Mouse (Mus musculus): ENCODE data around the gene Cdc45. TPM values are rescaled to one million over a fixed set of nuclear protein-coding genes. Genes with fewer than 3 reads are reported as not detected.

Cdc45 gene
- polyA plus RNA-seq, 1 experiment from 2014 or later, result 54.2 TPM

DNA sequence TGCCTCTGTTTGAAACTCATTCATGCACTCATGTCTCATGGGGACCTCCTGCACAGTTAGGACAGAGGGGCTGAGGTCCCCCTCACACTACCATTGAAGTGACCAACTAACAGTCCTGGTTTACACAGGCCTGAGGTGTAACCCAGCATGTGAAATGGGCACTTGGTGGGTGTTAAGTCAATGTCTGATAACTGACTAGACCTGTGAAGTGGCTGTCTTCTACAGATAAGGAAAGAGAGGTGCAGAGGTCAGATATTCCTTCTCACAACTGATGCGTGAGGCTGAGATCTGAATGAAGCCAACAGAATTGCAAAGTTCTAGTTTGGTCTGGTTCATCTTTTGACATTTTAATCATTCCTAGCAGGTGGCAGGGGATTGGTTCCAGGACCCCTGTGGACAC lies 26.3 kb downstream of the Cdc45 start:
- no peaks in the 10 kb centered on the region for H3K27me3 ChIP-seq (replicated peaks)
- peak overlapping the region; percentile 38 for H3K4me2 ChIP-seq
- H3K27ac ChIP-seq, result peak overlapping the region; percentile 72
- 19% methylated on average over 1 of the region's 1 CpGs for WGBS (ENCODE audit: insufficient replicate concordance)
- H3K4me3 ChIP-seq, result no peak overlapping the region
- H3K9me3 ChIP-seq (replicated peaks), result no peaks in the 10 kb centered on the region
- no peak overlapping the region for H3K9ac ChIP-seq
- H3K36me3 ChIP-seq, result peaks cover 96% of the 10 kb centered on the region
- peaks cover 30% of the 10 kb centered on the region for H3K4me1 ChIP-seq
- ATAC-seq, result peak; percentile 92

DNA sequence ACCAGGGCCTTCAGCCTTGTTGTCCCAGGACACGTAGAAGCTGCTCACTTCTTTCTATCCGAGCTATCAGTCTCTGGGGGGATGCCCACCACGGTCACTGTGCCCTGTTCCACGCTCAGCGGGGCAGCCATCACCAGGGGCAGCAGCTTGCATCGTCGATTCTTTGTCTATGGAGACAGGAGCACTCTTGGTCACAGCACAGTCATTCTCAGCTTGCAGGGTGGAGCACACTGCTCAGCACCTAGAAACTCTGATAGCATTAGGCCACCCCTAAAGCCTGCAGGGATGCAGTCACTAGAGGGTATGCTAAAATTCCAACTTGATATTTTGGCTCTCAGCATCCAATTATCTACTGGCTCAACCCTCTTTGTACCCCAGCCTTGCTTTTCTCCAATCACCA lies 26.8 kb downstream of the Cdc45 start:
- no peak overlapping the region for H3K9ac ChIP-seq
- H3K4me2 ChIP-seq, result peak overlapping the region; percentile 38
- H3K36me3 ChIP-seq, result peaks cover 94% of the 10 kb centered on the region
- H3K4me3 ChIP-seq, result no peak overlapping the region
- H3K9me3 ChIP-seq (replicated peaks), result no peaks in the 10 kb centered on the region
- ATAC-seq, result peak; percentile 85
- peaks cover 30% of the 10 kb centered on the region for H3K4me1 ChIP-seq
- peaks cover under 1% of the 10 kb centered on the region; the same call in 1 of the 2 replicates for H3K27me3 ChIP-seq (replicated peaks)
- 81% methylated on average over 7 of the region's 7 CpGs for WGBS (ENCODE audit: insufficient replicate concordance)
- peak overlapping the region; percentile 72 for H3K27ac ChIP-seq

DNA sequence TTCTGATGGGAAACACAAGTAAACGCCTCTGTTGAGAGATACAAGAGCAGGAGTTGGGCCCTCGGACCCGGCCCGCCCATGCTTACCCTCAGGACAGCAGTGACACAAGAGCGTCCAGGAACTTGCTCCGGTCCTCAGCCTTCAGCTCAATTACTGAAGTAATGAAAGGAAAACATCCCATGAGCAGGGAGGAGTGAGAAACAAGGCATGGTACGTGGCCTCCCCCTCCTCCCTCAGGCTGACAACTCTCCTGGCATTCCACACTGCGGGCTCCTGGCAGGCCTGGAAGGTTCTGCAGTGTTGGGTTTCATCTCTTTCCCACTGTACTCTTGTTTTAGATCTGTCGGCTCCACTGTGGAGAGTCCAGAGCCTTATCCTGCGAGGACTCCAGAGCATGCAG lies 30.0 kb downstream of the Cdc45 start:
- H3K4me1 ChIP-seq, result peaks cover 36% of the 10 kb centered on the region
- no peak overlapping the region for H3K4me3 ChIP-seq
- peaks cover 33% of the 10 kb centered on the region for H3K27me3 ChIP-seq (replicated peaks)
- H3K4me2 ChIP-seq, result no peak overlapping the region
- no peak overlapping the region for H3K27ac ChIP-seq
- ATAC-seq, result no peak
- WGBS (ENCODE audit: insufficient replicate concordance), result 90% methylated on average over 10 of the region's 10 CpGs
- peaks cover 68% of the 10 kb centered on the region for H3K36me3 ChIP-seq
- no peak overlapping the region for H3K9ac ChIP-seq
- H3K9me3 ChIP-seq (replicated peaks), result no peaks in the 10 kb centered on the region

DNA sequence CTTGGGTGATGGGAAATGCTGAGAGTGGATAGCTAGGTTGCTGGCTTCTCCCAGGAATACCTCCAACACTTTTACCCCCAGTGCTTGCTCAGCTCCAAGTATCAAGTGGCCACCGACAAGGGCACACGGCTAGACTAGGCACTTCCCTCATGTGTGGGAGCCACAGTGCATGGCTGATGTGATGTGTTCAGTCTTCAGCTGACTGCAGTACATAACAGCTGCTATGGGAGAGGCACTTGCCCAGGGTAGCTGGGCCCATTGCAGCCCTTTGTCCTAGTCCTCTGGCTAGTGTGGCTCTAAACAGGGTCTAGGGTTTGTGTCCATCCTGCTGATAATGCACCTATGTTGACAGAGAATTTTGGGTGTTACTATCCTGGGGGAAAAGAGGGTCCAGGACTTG lies 33.3 kb downstream of the Cdc45 start:
- peaks cover 11% of the 10 kb centered on the region; the same call in 1 of the 2 replicates for H3K4me1 ChIP-seq
- no peak for ATAC-seq
- peak overlapping the region; percentile 54; the same call in 1 of the 2 replicates for H3K4me2 ChIP-seq
- H3K4me3 ChIP-seq, result peak overlapping the region; percentile 7
- H3K9me3 ChIP-seq (replicated peaks), result no peaks in the 10 kb centered on the region
- peaks cover 65% of the 10 kb centered on the region for H3K27me3 ChIP-seq (replicated peaks)
- H3K9ac ChIP-seq, result no peak overlapping the region
- peaks cover 35% of the 10 kb centered on the region for H3K36me3 ChIP-seq
- WGBS (ENCODE audit: insufficient replicate concordance), result 41% methylated on average over 2 of the region's 2 CpGs
- H3K27ac ChIP-seq, result no peak overlapping the region

DNA sequence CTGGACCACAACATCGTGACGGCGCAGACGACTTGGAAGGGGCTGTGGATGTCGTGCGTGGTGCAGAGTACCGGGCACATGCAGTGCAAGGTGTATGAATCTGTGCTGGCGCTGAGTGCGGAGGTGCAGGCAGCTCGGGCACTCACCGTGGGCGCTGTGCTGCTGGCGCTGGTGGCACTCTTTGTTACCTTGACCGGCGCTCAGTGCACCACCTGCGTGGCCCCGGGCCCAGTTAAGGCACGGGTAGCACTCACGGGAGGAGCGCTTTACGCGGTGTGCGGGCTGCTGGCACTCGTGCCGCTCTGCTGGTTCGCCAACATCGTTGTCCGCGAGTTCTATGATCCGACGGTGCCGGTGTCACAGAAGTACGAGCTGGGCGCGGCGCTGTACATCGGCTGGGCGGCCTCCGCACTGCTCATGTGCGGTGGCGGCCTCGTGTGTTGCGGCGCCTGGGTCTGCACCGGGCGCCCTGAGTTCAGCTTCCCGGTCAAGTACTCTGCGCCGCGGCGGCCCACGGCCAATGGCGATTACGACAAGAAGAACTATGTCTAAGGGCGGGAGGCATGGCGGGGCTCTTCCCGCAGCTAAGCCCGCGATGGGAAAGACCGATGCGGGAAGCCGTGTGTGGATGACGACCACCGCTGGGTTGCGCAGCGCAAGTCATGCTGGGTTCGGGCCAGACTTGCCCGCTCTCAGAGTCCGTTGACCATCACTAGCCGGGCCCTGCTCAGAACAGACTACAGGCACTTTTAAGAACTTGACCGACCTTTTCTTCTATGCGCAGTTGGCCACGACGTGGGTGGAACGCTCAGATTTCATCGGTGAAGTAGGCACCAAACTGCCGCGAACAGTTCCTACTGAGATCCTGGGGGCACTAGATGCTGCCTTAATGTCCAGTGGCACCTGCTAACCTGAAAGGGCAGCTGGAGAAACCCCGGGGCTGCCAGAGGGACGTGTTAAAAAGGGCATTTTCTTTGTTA lies 34.4 kb downstream of the Cdc45 start:
- peak overlapping the region; percentile 42 for H3K4me3 ChIP-seq
- peak overlapping the region; percentile 54 for H3K4me2 ChIP-seq
- 4% methylated on average over 80 of the region's 80 CpGs for WGBS (ENCODE audit: insufficient replicate concordance)
- peaks cover 68% of the 10 kb centered on the region for H3K27me3 ChIP-seq (replicated peaks)
- H3K36me3 ChIP-seq, result peaks cover 26% of the 10 kb centered on the region
- ATAC-seq, result 0 out of 2 replicates have a peak, but pooled peaks have one; percentile 11
- H3K9me3 ChIP-seq (replicated peaks), result no peaks in the 10 kb centered on the region
- H3K4me1 ChIP-seq, result peaks cover 11% of the 10 kb centered on the region; the same call in 1 of the 2 replicates
- peak overlapping the region; percentile 24 for H3K9ac ChIP-seq
- no peak overlapping the region for H3K27ac ChIP-seq

DNA sequence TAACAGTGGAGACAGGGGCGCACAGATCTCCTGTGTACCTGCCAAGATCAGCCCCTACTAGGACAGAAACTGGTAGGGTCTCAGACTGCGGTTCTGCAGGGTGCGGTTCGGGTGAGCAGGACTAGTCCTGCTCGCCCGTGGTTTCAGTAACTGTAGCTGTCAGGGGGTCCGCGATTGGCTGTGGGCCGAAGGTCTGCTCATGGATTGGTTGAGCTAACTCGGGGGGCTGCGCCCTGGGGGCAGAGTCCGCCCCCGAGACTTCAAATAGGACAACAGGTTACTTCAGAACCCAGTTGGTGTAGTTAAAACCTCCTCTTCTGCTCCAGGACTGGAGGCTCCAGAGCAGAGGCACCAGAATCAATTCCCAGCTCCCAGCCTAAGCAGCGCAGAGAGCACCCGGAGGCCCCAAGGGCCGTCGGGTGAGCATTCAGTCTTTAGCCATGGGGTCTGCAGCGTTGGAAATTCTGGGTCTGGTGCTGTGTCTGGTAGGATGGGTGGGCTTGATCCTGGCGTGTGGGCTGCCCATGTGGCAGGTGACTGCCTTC lies 35.2 kb downstream of the Cdc45 start, which contains the start of gene Cldn5:
TSS of gene Cldn5 (plus strand) at position 292 of the 545 bp plus-strand sequence.
- ATAC-seq, result peak; percentile 48; the same call in 1 of the 2 replicates
- Histone ChIP-seq H3K9me3 (replicated peaks) (no peaks in the 10 kb centered on the region), H3K27ac (no peak within 1 kb of the TSS), H3K4me1 (peaks cover 11% of the 10 kb centered on the region; the same call in 1 of the 2 replicates), H3K27me3 (replicated peaks) (peaks cover 68% of the 10 kb centered on the region), H3K36me3 (peaks cover 18% of the 10 kb centered on the region), H3K4me3 (peak within 1 kb of the TSS; percentile 42), H3K4me2 (peak within 1 kb of the TSS; percentile 54), H3K9ac (peak within 1 kb of the TSS; percentile 24)
- 4% methylated on average over 19 of the region's 19 CpGs for WGBS (ENCODE audit: insufficient replicate concordance)

DNA sequence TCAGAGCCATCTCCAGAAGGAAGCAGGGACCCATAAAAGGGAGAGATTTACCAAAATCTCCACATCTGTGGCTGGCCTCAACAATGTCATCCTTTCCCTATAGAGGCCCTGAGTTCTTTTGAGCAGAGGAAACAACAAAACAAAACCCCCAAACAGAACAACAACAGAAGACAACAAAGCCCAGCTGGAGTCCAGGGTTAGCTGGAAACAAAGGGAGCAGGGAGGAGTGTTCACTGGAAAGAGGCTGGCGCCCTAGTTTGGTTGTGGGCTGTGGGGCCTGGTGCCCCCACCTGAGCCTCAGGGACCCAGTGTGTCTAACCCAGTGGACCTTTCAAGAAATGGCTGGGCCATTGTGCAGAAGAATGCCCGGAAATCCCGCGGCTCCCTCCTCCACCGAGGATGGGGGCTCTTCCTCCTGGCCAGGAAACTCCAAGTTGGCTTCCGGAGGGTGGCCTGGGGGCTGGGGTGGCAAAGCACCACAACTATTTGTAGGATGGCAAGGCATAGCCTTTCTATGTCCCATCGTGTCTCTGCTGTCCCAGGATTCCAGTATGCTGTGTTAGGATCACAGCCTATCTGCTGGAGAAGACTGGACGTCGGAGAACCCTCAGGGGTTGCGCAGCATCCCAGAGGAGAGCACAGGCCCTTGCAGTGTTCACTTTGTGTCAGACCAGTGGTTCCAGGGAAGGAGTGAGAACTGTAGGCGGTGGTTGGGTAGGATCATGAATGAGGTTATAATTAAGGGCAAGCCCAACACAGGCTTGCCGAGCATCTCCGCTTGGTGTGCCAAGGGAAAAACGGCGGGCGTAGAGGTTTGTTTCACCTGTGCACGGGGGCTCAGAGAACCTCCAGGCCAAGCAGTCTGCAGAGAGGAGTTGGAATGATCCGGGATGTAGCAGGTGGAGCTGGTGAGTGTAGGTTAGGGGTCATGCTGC lies 35.9 kb downstream of the Cdc45 start:
- 0 out of 2 replicates have a peak, but pooled peaks have one; percentile 8 for ATAC-seq
- Histone ChIP-seq H3K27me3 (replicated peaks) (peaks cover 68% of the 10 kb centered on the region), H3K36me3 (peaks cover 11% of the 10 kb centered on the region), H3K4me3 (peak overlapping the region; percentile 4; the same call in 1 of the 2 replicates), H3K4me1 (peaks cover 11% of the 10 kb centered on the region; the same call in 1 of the 2 replicates), H3K9me3 (replicated peaks) (no peaks in the 10 kb centered on the region), H3K9ac (no peak overlapping the region), H3K27ac (no peak overlapping the region), H3K4me2 (peak overlapping the region; percentile 54)
- 25% methylated on average over 18 of the region's 18 CpGs for WGBS (ENCODE audit: insufficient replicate concordance)

DNA sequence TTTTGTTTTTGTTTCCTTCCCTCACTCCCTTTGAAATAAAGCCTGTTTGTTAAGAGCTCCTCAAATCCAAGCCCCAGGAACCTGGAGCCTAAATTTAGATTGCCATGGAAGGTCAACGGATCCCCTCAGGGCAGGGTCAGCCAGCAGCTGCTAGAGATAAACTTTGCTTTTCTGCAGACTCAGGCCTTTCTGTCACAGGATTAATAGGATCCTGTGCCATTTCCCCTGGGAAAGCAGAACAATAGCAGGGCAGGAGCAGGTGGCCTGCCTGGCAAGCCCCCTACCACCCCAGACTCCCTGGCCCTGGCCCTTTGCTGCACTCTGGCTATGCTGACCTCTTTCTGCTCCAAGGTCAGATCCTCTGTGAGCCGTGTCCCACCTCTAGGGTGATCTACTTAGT lies 37.9 kb downstream of the Cdc45 start:
- H3K4me3 ChIP-seq, result no peak overlapping the region
- WGBS (ENCODE audit: insufficient replicate concordance), result 38% methylated on average over 2 of the region's 2 CpGs
- H3K9ac ChIP-seq, result no peak overlapping the region
- ATAC-seq, result no peak
- H3K36me3 ChIP-seq, result no peaks in the 10 kb centered on the region
- H3K27me3 ChIP-seq (replicated peaks), result peaks cover 57% of the 10 kb centered on the region
- H3K4me2 ChIP-seq, result no peak overlapping the region
- no peaks in the 10 kb centered on the region for H3K9me3 ChIP-seq (replicated peaks)
- H3K4me1 ChIP-seq, result peaks cover 11% of the 10 kb centered on the region; the same call in 1 of the 2 replicates
- no peak overlapping the region for H3K27ac ChIP-seq

DNA sequence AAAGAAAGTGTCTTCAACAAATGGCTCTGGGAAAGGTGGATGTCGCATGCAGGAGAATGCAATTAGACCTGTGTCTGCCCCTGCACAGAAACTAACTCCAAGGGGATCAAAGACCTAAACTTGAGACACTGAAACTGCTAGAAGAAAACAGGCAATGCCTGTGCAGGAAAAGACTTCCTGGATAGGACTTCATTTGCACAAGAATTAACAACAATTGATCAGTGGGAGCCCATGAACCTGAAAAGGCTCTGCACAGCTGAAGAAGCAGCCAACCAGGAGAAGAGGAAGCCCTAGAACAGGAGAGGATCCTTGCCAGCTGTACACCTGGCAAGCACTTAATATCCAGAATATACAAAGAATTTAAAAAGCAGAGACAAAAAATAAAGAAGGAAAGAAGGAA lies 42.3 kb downstream of the Cdc45 start:
- H3K4me3 ChIP-seq, result no peak overlapping the region
- H3K9ac ChIP-seq, result no peak overlapping the region
- no peaks in the 10 kb centered on the region for H3K9me3 ChIP-seq (replicated peaks)
- peaks cover 13% of the 10 kb centered on the region for H3K27me3 ChIP-seq (replicated peaks)
- no peak overlapping the region for H3K27ac ChIP-seq
- 66% methylated on average over 1 of the region's 1 CpGs for WGBS (ENCODE audit: insufficient replicate concordance)
- no peaks in the 10 kb centered on the region for H3K36me3 ChIP-seq
- no peak overlapping the region for H3K4me2 ChIP-seq
- H3K4me1 ChIP-seq, result no peaks in the 10 kb centered on the region
- ATAC-seq, result no peak

DNA sequence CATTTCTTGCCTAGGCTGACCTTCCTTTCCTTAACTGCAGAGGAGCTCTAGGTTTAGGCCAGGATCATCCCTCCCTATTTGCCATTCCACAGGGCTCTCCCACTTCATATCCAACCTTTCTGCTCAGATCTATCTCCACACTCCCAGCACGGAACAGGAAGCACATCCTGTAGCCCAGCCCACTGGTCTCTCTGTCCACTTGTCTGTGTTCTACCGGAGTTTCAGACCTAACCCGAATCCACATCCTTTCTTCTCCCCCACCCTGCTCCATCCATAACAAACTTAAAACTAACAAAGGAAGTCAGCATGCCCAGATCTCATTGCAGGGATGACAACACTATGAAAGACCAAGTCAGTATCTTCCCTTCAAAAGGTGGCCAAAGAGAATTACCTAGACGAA lies 45.4 kb downstream of the Cdc45 start:
- H3K4me2 ChIP-seq, result no peak overlapping the region
- H3K4me3 ChIP-seq, result no peak overlapping the region
- H3K9ac ChIP-seq, result no peak overlapping the region
- no peaks in the 10 kb centered on the region for H3K36me3 ChIP-seq
- H3K27ac ChIP-seq, result no peak overlapping the region
- no peak for ATAC-seq
- H3K4me1 ChIP-seq, result no peaks in the 10 kb centered on the region
- H3K9me3 ChIP-seq (replicated peaks), result no peaks in the 10 kb centered on the region
- WGBS (ENCODE audit: insufficient replicate concordance), result 41% methylated on average over 4 of the region's 4 CpGs
- no peaks in the 10 kb centered on the region for H3K27me3 ChIP-seq (replicated peaks)

DNA sequence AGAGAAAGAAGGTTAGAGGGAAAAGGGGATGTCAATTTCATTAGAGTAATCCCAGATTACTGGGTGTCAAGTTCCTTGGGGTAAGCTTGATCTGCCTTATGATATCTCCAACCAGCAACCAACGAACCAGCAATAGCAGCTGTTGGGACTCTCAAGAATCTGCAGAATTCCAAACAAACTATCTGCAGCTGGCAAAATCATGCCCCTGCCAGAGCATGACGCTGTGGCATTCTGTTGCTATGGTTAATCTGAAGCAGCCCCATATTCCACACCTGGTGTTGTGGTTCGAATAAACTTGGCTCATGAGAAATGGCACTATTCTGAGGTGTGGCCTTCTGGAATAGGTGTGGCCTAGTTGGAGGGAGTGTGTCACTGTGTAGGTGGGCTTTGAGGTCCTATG lies 48.8 kb downstream of the Cdc45 start:
- Histone ChIP-seq H3K4me3 (no peak overlapping the region), H3K27me3 (replicated peaks) (no peaks in the 10 kb centered on the region), H3K36me3 (no peaks in the 10 kb centered on the region), H3K9me3 (replicated peaks) (no peaks in the 10 kb centered on the region), H3K9ac (no peak overlapping the region), H3K4me1 (no peaks in the 10 kb centered on the region), H3K27ac (no peak overlapping the region), H3K4me2 (no peak overlapping the region)
- ATAC-seq, result no peak
- 61% methylated on average over 3 of the region's 3 CpGs for WGBS (ENCODE audit: insufficient replicate concordance)
